Mouse (Mus musculus): ENCODE measurements around the gene Ngrn.

- no peak for TF ChIP-seq POLR2A (IDR thresholded peaks at IDR 0.05; ENCODE audit: low read depth, low read length)
- TF ChIP-seq CTCF (IDR thresholded peaks at IDR 0.05; ENCODE audit: extremely low read depth, insufficient read length, insufficient replicate concordance, low read depth, low read length) = no peak
Observed at GRCm38 (mm10) chr7:80287736-80288135, 26.7 kb downstream of the Ngrn start.

All from small intestine, adult 2 months (tissue).